Mouse (Mus musculus) lung, adult 2 months (tissue): ENCODE results near the gene Tas1r1.

Experiments used
- CTCF ChIP-seq: fragments of 200-500 bp; IDR thresholded peaks from 2 replicates; pipeline ENCODE4 v1.5.1; 2011; ENCODE audit warnings: mild to moderate bottlenecking, low read length, control low read depth; ENCODE audit not compliant: insufficient read depth
- POLR2A ChIP-seq: fragments of 200-500 bp; IDR thresholded peaks from 2 replicates; pipeline ENCODE4 v1.6.1; 2011; ENCODE audit warnings: low read depth, mild to moderate bottlenecking, control low read depth, low read length, borderline replicate concordance; ENCODE audit errors: extremely low read depth

- no peak for TF ChIP-seq CTCF
- no peak for TF ChIP-seq POLR2A
Observed at GRCm38 (mm10) chr4:152067280-152067679, 28.9 kb upstream of the Tas1r1 start.
